Mouse (Mus musculus) megakaryocyte, embryonic 14.5 days (primary cell): ENCODE results near the gene Gm49322.

Experiments
- FLI1 ChIP-seq: IDR thresholded peaks from 2 replicates; pipeline ENCODE4 v1.6.1; 2012; ENCODE audit warnings: low read length, inconsistent platforms, mixed read lengths
- GATA1 ChIP-seq: IDR thresholded peaks from 3 replicates; pipeline ENCODE4 v1.6.1; 2012; ENCODE audit warnings: mixed read lengths, low read length, inconsistent platforms, borderline replicate concordance

GRCm38 (mm10) chr10:80560621-80561020 lies 45.2 kb upstream of the Gm49322 start:
- TF ChIP-seq GATA1: no peak
- TF ChIP-seq FLI1: no peak
